Mouse (Mus musculus): ENCODE measurements at regions not wholly inside any gene's neighbourhood (a gene's known extent, or its start where the extent isn't known, plus 50 kb on each side); places are given as distances from the start of the nearest gene placed in this dataset.

DNA sequence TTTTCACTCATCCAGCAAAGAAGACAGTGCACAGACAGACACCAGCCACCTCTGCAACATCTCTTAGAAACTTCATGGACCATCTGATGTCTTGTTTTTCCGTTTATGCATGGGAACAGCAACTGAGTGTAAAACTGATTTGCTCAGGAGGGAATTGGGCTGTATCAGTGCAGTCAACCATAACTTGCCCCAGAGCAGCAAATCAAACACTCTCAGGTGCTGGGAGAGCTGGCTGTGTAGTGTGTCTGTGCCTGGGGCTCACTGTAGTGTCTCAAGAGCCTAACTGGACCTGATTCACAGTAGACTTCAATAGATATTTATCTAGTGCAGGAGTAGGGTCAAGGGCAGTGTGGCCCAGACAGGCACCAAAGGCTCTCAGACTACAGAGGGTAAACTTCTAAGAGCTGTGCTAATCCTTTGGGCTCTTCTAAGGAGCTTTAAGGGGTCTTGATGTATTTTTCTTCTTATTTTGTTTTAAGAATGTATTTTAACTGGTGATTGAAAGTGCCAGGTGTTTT is 50.3 kb upstream of the C1qtnf3 start:
- no peak for TF ChIP-seq CTCF (IDR thresholded peaks at IDR 0.05; ENCODE audit: control insufficient read depth, insufficient read depth, insufficient read length)
- no peak for TF ChIP-seq MAX (IDR thresholded peaks at IDR 0.05)
- no peak for TF ChIP-seq MYOD1 (IDR thresholded peaks at IDR 0.05; ENCODE audit: control insufficient read depth, insufficient read length, low read depth)

Data from C2C12 (cell line).